Mouse (Mus musculus): ENCODE results near the gene St6galnac3. TPM values are rescaled to one million over a fixed set of nuclear protein-coding genes. Genes with fewer than 3 reads are reported as not detected.

St6galnac3 gene
- polyA plus RNA-seq, 1 experiment from 2014 or later, result 26.6 TPM

DNA sequence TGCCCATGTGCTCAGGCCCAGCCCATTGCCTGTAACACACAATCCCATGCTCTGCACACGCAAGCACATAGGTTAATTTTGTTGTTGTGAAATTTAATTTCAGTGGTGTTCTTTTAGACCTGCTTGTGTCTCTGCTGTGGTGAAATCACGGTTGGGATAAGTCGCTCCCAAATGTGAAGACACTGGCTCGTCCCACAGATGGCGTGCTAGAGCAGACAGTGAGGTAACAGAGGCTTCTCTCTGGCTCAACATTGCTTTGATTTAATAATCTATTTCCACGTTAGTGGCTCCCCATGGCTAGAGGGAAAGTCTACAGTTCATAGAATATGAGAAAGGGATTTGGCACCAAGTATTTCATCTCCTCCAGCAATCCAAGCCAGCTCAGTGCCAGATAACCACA lies 17.3 kb downstream of the St6galnac3 start:
- Histone ChIP-seq H3K36me3 (ENCODE audit: control insufficient read depth, insufficient read depth, low read length) (no peaks in the 10 kb centered on the region), H3K4me3 (replicated peaks; ENCODE audit: low read depth, low read length) (no peak overlapping the region), H3K27ac (replicated peaks; ENCODE audit: low read depth, low read length) (no peak overlapping the region), H3K9me3 (ENCODE audit: control insufficient read depth, low read length) (no peaks in the 10 kb centered on the region), H3K27me3 (ENCODE audit: control insufficient read depth, insufficient read depth, low read length) (no peaks in the 10 kb centered on the region), H3K4me1 (ENCODE audit: control insufficient read depth, insufficient read depth, low read length) (no peaks in the 10 kb centered on the region), H3K9ac (replicated peaks; ENCODE audit: low read length) (no peak overlapping the region), H3K4me2 (ENCODE audit: low read length) (no peak overlapping the region)
- 68% methylated on average over 6 of the region's 6 CpGs for WGBS
- DNase-seq (no peak), ATAC-seq (ENCODE audit: low FRiP score, low TSS enrichment) (no peak)

DNA sequence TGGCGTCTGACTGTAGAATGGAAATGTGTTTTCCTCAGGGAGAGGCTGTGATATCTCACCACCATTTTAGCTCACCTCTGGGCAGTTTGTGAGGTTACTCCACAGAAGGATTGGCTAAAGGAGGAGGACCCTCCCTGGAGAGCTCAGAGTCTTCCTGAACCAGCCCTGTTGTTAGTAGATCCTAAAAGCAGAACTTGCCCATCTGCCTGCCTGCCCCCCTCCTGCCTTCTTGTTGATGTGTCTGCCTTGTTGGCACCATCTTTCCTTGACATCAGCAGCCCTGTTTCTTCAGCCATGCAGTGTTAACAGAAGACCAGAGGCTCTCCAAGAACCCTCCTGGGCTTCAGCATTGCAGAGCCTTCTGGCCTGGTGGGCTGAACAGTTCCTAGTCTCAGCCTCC lies 18.1 kb downstream of the St6galnac3 start:
- DNase-seq (no peak), ATAC-seq (ENCODE audit: low FRiP score, low TSS enrichment) (no peak)
- Histone ChIP-seq H3K27ac (replicated peaks; ENCODE audit: low read depth, low read length) (no peak overlapping the region), H3K9me3 (ENCODE audit: control insufficient read depth, low read length) (no peaks in the 10 kb centered on the region), H3K4me3 (replicated peaks; ENCODE audit: low read depth, low read length) (no peak overlapping the region), H3K9ac (replicated peaks; ENCODE audit: low read length) (no peak overlapping the region), H3K27me3 (ENCODE audit: control insufficient read depth, insufficient read depth, low read length) (no peaks in the 10 kb centered on the region), H3K4me1 (ENCODE audit: control insufficient read depth, insufficient read depth, low read length) (no peaks in the 10 kb centered on the region), H3K4me2 (ENCODE audit: low read length) (no peak overlapping the region), H3K36me3 (ENCODE audit: control insufficient read depth, insufficient read depth, low read length) (no peaks in the 10 kb centered on the region)
- 88% methylated on average over 1 of the region's 1 CpGs for WGBS

DNA sequence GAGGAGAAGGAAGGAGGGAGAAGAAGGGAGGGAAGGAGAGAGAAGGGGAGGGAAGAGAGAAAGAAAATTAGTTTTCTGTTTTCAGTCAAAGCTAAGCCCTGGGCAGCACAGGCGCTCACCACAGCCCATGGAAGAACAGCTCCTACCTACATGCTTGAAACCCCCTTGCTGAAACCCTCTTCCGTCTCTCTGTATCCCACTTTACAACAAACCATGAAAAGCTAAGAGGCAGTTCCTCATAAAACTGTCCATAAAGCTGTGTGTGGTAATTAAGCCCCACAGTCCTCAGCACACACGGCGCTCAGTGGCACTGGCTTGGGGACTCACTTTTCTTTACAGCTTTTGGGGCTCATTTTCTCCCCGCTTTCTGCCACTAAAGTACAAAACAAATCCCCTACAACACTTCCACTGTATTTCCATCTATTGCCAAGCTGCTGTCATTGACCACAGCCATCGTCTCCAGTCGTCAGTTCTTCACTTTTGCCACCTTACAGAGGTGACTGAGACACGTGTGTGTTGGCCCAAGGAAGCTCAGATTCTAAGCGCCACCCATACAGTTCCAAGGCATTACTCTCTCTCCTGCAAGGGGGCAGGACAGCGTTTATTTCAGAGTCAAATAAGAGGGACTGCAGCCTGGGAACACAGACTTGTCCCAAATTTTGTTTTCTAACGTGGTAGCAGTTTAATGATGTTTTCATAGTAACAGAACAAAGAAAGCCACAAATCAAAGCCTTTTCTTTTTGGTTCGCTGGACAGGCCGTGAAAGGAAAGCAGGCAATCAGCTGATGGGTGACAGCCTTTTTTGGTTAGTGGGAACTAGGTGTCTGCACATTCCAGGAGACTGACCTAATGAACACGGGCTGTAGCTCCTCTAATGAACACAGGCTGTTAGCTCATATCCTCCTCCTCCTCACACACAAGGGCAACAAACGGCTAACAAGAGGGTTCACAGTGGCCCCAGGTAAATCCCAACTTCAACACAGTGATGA lies 22.9 kb downstream of the St6galnac3 start:
- Histone ChIP-seq H3K27ac (replicated peaks; ENCODE audit: low read depth, low read length) (no peak overlapping the region), H3K4me1 (ENCODE audit: control insufficient read depth, insufficient read depth, low read length) (no peaks in the 10 kb centered on the region), H3K9me3 (ENCODE audit: control insufficient read depth, low read length) (no peaks in the 10 kb centered on the region), H3K4me3 (replicated peaks; ENCODE audit: low read depth, low read length) (no peak overlapping the region), H3K9ac (replicated peaks; ENCODE audit: low read length) (no peak overlapping the region), H3K36me3 (ENCODE audit: control insufficient read depth, insufficient read depth, low read length) (no peaks in the 10 kb centered on the region), H3K4me2 (ENCODE audit: low read length) (no peak overlapping the region), H3K27me3 (ENCODE audit: control insufficient read depth, insufficient read depth, low read length) (no peaks in the 10 kb centered on the region)
- no peak for ATAC-seq (ENCODE audit: low FRiP score, low TSS enrichment)
- WGBS, result 48% methylated on average over 15 of the region's 15 CpGs
- no peak for DNase-seq

DNA sequence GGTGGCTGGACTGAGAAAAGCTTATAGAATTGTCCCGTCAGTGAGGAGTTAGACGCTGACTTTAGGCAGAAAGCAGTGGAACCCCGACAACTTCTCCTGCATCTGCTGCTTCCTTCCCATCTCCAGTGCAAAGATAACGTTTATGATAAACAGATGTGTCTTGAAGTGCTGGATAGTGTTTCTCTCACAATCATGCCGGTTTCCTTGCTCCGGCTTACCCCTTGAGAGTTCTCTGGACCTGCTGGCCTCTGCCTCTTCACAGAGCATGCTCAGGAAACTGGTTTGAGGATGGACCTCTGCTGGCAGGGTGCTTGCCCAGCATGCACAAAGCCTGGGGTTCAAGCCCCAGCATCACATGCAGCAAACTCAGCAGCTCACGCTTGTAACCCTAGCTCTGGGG lies 23.8 kb downstream of the St6galnac3 start:
- 89% methylated on average over 7 of the region's 7 CpGs for WGBS
- no peak overlapping the region for H3K9ac ChIP-seq (replicated peaks; ENCODE audit: low read length)
- H3K4me2 ChIP-seq (ENCODE audit: low read length), result no peak overlapping the region
- H3K9me3 ChIP-seq (ENCODE audit: control insufficient read depth, low read length), result no peaks in the 10 kb centered on the region
- H3K27ac ChIP-seq (replicated peaks; ENCODE audit: low read depth, low read length), result no peak overlapping the region
- no peak overlapping the region for H3K4me3 ChIP-seq (replicated peaks; ENCODE audit: low read depth, low read length)
- no peaks in the 10 kb centered on the region for H3K4me1 ChIP-seq (ENCODE audit: control insufficient read depth, insufficient read depth, low read length)
- no peak for ATAC-seq (ENCODE audit: low FRiP score, low TSS enrichment)
- no peaks in the 10 kb centered on the region for H3K36me3 ChIP-seq (ENCODE audit: control insufficient read depth, insufficient read depth, low read length)
- H3K27me3 ChIP-seq (ENCODE audit: control insufficient read depth, insufficient read depth, low read length), result no peaks in the 10 kb centered on the region
- no peak for DNase-seq

DNA sequence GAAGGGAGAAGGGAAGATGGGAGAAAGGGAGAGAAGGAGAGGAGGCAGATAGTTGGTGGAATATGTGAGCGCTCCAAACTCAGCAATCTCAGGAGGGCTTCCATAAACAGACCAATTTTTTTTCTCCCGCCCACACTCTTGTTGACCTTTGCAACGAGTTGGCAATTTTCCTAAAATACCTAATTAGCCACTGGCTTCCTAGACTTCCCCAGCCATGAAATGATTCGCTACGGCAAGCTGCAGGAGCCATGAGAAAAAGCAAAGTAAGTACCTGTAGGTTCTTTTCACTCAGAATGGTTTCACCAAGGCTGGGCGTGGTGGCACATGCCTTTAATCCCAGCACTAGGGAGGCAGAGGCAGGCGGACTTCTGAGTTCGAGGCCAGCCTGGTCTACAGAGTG lies 25.9 kb downstream of the St6galnac3 start:
- Histone ChIP-seq H3K4me3 (replicated peaks; ENCODE audit: low read depth, low read length) (no peak overlapping the region), H3K27me3 (ENCODE audit: control insufficient read depth, insufficient read depth, low read length) (no peaks in the 10 kb centered on the region), H3K4me2 (ENCODE audit: low read length) (no peak overlapping the region), H3K9ac (replicated peaks; ENCODE audit: low read length) (no peak overlapping the region), H3K9me3 (ENCODE audit: control insufficient read depth, low read length) (no peaks in the 10 kb centered on the region), H3K4me1 (ENCODE audit: control insufficient read depth, insufficient read depth, low read length) (no peaks in the 10 kb centered on the region), H3K27ac (replicated peaks; ENCODE audit: low read depth, low read length) (no peak overlapping the region), H3K36me3 (ENCODE audit: control insufficient read depth, insufficient read depth, low read length) (no peaks in the 10 kb centered on the region)
- WGBS, result 92% methylated on average over 8 of the region's 8 CpGs
- no peak for ATAC-seq (ENCODE audit: low FRiP score, low TSS enrichment)
- DNase-seq, result no peak

DNA sequence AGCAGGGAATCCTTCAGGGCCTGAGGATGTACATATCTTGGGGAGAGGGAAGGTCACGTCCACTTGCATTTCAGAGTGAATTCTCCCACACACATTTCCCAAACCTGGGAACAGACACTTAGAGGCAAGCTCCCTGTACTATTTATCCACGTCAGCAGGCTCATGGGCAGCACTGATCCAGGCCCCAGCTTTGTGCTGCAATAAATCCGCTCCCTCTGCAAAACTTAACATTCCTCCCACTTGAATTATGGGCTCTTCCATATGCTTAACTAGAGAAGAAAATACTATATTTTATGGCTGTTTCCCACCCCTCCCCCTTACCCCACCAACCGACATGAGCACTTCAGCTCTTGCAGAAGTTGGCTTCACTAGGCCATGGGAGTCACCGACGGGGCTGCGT lies 32.0 kb downstream of the St6galnac3 start:
- 81% methylated on average over 7 of the region's 7 CpGs for WGBS
- H3K36me3 ChIP-seq (ENCODE audit: control insufficient read depth, insufficient read depth, low read length), result no peaks in the 10 kb centered on the region
- H3K27ac ChIP-seq (replicated peaks; ENCODE audit: low read depth, low read length), result no peak overlapping the region
- no peak for ATAC-seq (ENCODE audit: low FRiP score, low TSS enrichment)
- no peak overlapping the region for H3K4me2 ChIP-seq (ENCODE audit: low read length)
- DNase-seq, result no peak
- no peaks in the 10 kb centered on the region for H3K27me3 ChIP-seq (ENCODE audit: control insufficient read depth, insufficient read depth, low read length)
- H3K4me1 ChIP-seq (ENCODE audit: control insufficient read depth, insufficient read depth, low read length), result peaks cover 4% of the 10 kb centered on the region; the same call in 1 of the 2 replicates
- H3K4me3 ChIP-seq (replicated peaks; ENCODE audit: low read depth, low read length), result no peak overlapping the region
- no peaks in the 10 kb centered on the region for H3K9me3 ChIP-seq (ENCODE audit: control insufficient read depth, low read length)
- no peak overlapping the region for H3K9ac ChIP-seq (replicated peaks; ENCODE audit: low read length)

DNA sequence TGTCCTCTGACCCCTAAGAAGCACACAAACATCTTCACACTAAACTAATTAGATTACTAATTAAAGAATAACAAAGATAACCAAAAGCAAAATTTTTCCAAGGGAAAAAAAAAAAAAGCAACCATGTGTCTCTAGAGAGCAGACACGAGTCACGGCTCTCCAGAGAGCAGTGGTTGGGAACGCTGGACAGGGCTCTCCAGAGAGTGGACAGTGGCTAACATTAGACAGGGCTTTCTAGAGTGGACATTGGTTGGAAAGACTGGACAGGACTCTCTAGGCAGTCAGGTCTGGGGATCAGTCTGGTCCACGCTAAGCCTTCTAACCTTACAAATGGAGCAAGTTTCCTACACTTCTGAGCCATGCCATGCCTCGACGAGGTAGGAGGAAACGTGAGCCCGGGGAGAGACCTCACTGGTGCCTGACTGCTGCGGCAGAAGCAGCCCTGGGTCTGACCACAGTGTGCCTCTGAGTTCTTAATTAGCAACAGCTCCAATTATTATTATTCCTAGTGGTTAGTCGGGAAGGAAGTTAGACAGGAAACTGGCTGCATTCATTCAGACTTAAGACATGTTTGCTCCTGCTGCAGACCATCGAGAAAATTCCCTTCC lies 32.7 kb downstream of the St6galnac3 start:
- Histone ChIP-seq H3K4me3 (replicated peaks; ENCODE audit: low read depth, low read length) (no peak overlapping the region), H3K36me3 (ENCODE audit: control insufficient read depth, insufficient read depth, low read length) (no peaks in the 10 kb centered on the region), H3K27me3 (ENCODE audit: control insufficient read depth, insufficient read depth, low read length) (no peaks in the 10 kb centered on the region), H3K4me2 (ENCODE audit: low read length) (no peak overlapping the region), H3K9ac (replicated peaks; ENCODE audit: low read length) (no peak overlapping the region), H3K27ac (replicated peaks; ENCODE audit: low read depth, low read length) (no peak overlapping the region), H3K4me1 (ENCODE audit: control insufficient read depth, insufficient read depth, low read length) (peaks cover 4% of the 10 kb centered on the region; the same call in 1 of the 2 replicates), H3K9me3 (ENCODE audit: control insufficient read depth, low read length) (no peaks in the 10 kb centered on the region)
- ATAC-seq (ENCODE audit: low FRiP score, low TSS enrichment), result no peak
- no peak for DNase-seq
- 84% methylated on average over 11 of the region's 11 CpGs for WGBS

DNA sequence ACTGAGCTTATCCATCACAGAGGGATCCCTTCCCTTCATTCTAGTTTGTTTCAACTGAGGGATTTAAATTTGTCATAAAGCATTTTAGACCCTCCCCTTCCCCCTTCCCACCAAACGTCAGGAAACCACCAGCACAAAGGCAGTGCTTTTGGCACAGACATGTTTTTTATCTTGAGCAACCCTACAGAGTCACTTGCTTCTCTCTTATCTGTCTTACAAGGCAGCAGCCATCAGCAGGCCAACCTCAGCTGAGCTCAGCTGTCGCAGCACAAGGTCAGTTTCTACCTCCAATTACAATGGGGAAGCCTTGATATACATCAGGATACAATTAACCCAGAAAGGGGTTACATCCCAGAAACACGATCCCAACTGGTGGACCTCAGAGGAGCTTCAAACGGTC lies 33.4 kb downstream of the St6galnac3 start:
- Histone ChIP-seq H3K4me1 (ENCODE audit: control insufficient read depth, insufficient read depth, low read length) (peaks cover 4% of the 10 kb centered on the region; the same call in 1 of the 2 replicates), H3K27me3 (ENCODE audit: control insufficient read depth, insufficient read depth, low read length) (no peaks in the 10 kb centered on the region), H3K9ac (replicated peaks; ENCODE audit: low read length) (no peak overlapping the region), H3K27ac (replicated peaks; ENCODE audit: low read depth, low read length) (no peak overlapping the region), H3K4me3 (replicated peaks; ENCODE audit: low read depth, low read length) (no peak overlapping the region), H3K36me3 (ENCODE audit: control insufficient read depth, insufficient read depth, low read length) (no peaks in the 10 kb centered on the region), H3K4me2 (ENCODE audit: low read length) (no peak overlapping the region), H3K9me3 (ENCODE audit: control insufficient read depth, low read length) (no peaks in the 10 kb centered on the region)
- DNase-seq, result no peak
- 52% methylated on average over 4 of the region's 4 CpGs for WGBS
- no peak for ATAC-seq (ENCODE audit: low FRiP score, low TSS enrichment)

Measured in midbrain, embryonic 14.5 days (tissue).